Mouse (Mus musculus) thymus, postnatal 4 days (tissue): Measurements from ENCODE around the gene Crybb2.

Experiments used
- DNase-seq: peaks from one replicate; pipeline ENCODE4 v3.0.0; 2021

The Crybb2 gene

DNA sequence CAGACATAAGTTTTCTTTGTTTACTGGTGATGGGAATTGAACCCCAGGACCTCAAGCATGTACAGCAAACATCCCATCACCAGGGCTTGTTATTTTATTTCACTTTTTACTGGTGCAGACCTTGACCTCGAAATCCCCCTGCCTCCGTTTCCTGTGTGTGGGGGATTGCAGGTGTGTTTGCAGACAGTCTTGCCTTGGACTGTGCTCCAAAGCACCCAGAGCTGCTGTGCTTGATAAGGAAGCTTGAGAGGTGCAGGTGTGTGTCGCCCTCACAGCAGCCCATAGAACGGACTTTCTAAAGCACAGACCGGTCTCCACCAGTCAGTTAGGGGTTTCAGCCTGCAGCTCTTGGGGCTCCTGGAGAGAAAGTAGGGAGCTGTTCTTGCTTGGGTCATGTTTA lies 43.2 kb downstream of the Crybb2 start:
- peak; percentile 41 for DNase-seq

DNA sequence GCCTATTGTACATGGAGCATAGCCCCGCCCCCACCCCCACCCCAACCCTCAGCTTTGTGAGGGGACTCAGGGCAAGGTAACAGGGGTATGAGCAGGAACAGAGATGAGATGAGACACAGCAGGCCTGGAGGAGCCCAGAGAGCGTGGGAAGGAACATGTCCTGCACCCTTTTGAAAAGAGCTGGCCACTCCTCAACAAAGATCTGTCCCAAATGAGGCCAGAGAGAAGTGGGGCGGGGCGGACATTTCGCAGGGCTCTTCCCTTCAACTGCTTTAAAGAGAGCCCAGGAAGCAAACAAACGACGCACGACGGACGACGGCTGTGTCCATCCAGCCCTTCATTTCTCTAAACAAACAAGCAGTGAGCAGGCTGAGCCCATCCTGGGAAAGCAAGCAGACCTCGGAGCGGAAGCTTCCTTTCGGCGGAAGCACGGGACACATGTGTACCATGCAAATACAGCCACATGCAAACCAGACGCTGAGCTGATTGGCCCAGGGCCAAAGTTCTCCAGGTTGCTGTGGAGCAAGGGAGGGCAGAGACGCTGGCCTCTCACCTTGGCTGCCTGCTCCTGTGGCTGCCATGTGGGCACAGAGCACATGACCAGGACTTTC lies 45.7 kb downstream of the Crybb2 start:
- peak; percentile 11 for DNase-seq

GRCm38 (mm10) chr5:113018190-113018589 lies 51.7 kb downstream of the Crybb2 start:
- no peak for DNase-seq

GRCm38 (mm10) chr5:113017004-113017403 lies 52.9 kb downstream of the Crybb2 start:
- no peak for DNase-seq

DNA sequence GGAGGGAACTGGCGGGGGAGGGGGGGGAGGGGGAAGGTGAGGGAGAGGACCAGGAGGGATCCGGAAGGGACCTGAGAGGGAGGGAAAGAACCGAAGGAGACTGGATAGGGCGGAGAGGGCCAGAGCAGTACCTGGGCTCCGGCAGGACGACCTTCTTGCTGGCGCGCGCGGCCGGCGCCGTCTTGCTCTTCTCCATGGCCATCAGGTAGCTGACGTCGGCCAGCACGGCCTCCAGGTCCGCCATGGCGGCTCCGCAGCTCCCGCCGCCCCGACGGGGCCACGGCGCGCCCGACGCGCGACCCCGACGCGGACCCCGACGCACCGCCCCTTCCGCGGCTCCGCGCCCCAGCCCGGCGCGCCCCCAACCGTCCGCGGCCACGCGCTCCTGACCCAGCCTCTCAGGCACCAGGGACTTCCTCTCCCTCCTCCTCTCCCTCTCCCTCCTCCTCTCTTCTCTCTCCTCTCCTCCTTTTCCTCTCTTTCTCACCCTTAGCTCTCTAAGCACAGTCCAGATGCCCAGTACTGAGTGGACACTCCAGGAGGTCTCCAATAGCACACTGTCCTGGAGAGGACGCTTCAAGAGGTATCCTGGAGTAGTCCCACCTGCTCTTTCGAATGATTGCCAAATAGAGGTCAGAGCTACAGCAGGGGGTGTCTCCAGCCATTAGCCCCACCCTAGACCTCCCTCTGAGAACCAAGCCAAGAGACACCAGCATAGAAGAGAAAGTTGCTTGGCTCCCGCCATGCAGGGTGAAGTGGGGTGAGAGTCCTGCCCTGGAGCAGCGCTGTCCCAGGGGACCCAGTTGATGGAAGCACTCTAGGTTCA lies 54.5 kb downstream of the Crybb2 start, which contains the start of gene Grk3:
Gene Grk3, minus strand, starts transcription at position 556 of the 826 bp plus-strand sequence.
- peak; percentile 66 for DNase-seq

DNA sequence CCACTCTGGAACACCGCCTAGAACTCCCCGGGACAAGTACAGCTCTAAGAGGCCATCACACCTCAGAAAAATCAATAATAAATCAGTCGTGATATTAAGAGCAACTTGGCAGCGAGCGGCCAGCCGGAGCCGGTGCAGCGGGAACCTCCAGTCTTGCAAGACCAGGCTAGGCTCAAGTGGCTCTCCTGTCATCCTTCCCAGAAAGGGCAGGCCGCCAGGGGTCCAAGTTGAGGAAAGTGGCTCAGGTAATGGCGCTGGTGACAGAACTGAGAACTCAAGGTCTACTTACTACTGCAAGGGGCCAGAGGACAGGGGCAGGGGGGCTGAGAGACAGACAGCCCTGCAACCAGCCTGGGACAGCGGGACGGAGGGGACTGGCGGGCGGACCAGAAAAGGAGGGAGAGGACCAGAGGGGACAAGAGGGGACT lies 55.1 kb downstream of the Crybb2 start:
- peak; percentile 18 for DNase-seq

GRCm38 (mm10) chr5:113014111-113014807 lies 55.7 kb downstream of the Crybb2 start:
- DNase-seq, result no peak

GRCm38 (mm10) chr5:113011926-113012325 lies 58.0 kb downstream of the Crybb2 start:
- no peak for DNase-seq

- DNase-seq, result no peak
Observed at GRCm38 (mm10) chr5:113009183-113009820, 60.6 kb downstream of the Crybb2 start.

DNA sequence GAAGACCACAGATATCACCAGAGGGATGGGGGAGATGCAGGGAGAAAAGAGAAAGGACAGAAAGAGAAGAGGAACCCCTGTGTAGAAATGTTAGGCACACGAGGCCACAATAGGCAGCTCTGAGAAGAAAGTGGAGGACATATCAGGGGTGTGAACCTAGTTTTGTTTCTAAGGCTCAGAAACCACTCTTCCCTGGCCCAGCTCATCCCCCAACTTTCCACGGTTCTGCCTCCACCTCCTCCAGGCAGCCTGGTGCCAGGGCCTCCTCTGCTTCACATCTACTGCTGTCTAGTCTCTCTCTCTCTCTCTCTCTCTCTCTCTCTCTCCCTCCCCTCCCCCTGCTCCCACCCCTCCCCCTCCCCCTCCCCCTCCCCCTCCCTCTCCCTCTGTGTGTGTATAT lies 61.4 kb downstream of the Crybb2 start:
- DNase-seq, result no peak
